Mouse (Mus musculus) frontal cortex, adult (tissue): ENCODE results near the gene Mfap4.

Experiments used
- ATAC-seq: cut with Nextera tagmentation; 2 replicates; pipeline ENCODE4 v1.9.2; 2017; ENCODE audit warnings: mild to moderate bottlenecking, moderate library complexity, mixed read lengths; ENCODE audit not compliant: low TSS enrichment

Gene Mfap4

GRCm38 (mm10) chr11:61481239-61482090 lies 3.8 kb upstream of the Mfap4 start:
- no peak for ATAC-seq

DNA sequence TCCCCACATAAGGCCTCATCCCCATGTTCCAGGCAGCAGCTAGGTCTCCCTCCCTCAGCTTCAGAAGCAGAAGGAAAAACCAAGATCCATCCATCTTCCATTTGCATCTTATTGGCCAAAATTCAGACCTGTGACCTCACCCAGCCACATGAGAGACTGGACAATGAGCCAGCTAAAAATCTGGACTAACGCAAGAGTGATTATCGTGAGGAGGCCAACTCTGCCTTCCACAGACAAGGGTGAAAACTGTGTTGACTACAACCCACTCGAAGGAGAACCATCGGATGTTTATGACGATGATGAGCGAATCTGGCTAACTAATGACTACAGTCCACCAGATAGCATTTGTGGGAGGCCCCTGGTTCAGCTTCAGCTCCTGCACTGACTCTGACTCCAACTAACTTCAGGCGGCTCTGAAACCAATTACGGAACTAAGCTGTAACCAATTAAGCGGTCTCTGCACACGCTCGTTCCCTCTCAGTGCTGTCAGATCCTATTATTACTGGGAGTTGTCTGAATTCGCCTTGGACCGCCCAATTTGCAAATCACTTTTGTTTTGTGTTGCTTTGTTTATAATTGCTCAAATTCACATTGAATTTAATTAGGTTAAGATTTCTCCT lies 1.9 kb upstream of the Mfap4 start:
- ATAC-seq: no peak

GRCm38 (mm10) chr11:61484256-61484612 lies 997 bp upstream of the Mfap4 start:
- ATAC-seq: no peak

GRCm38 (mm10) chr11:61485541-61486457 lies 568 bp downstream of the Mfap4 start:
- no peak for ATAC-seq

DNA sequence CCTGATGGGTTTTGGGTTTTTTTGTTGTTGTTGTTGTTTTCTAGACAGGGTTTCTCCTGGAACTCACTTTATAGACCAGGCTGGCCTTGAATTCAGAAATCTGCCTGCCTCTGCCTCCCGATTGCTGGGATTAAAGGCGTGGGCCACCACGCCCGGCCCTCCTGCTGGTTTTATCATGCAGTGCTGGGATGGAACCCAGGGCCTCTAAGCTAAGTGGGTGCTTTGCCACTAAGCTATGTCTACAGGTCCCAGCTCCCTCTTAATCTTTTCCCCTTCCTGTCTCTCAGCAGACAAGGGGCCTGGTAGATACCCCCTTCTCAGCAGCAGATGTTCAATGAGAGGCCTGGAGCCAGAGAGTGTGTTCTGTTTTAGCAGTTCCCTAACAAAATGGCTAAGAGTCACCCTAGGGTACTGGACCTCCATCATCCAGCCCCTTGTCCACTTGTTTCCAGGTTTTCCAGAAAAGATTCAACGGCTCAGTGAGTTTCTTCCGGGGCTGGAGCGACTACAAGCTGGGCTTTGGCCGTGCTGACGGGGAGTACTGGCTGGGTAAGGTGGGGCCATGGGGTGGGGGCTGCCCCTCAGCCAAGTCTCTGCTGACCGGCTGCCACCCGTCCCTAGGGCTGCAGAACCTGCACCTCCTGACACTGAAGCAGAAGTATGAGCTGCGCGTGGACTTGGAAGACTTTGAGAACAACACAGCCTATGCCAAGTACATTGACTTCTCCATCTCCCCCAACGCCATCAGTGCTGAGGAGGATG lies 1.4 kb downstream of the Mfap4 start:
- no peak for ATAC-seq

- 0 out of 2 replicates have a peak, but pooled peaks have one; percentile 14 for ATAC-seq
Measured at GRCm38 (mm10) chr11:61487401-61487800, 2.2 kb downstream of the Mfap4 start.

DNA sequence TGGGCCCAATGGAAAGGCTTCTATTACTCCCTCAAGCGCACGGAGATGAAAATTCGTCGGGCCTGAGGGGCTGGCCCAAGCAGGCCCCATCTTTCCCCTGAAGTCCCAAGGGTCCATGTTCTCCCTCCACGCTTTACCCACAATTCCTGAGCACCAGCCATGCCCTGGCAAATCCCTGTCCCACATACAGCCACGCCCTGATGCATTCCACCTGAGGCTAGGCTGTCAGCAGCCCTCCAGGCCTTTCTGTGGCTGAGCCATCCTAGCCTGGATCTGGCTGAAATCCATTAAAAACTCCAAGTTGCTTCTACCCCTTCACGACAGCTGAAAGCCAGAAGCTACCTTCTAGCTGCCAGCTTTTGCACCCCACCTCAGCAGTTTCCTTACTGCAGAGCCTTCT lies 2.7 kb downstream of the Mfap4 start:
- ATAC-seq: no peak

- no peak for ATAC-seq
Measured at GRCm38 (mm10) chr11:61489085-61489484, 3.9 kb downstream of the Mfap4 start.

GRCm38 (mm10) chr11:61489874-61490273 lies 4.6 kb downstream of the Mfap4 start:
- ATAC-seq: no peak

DNA sequence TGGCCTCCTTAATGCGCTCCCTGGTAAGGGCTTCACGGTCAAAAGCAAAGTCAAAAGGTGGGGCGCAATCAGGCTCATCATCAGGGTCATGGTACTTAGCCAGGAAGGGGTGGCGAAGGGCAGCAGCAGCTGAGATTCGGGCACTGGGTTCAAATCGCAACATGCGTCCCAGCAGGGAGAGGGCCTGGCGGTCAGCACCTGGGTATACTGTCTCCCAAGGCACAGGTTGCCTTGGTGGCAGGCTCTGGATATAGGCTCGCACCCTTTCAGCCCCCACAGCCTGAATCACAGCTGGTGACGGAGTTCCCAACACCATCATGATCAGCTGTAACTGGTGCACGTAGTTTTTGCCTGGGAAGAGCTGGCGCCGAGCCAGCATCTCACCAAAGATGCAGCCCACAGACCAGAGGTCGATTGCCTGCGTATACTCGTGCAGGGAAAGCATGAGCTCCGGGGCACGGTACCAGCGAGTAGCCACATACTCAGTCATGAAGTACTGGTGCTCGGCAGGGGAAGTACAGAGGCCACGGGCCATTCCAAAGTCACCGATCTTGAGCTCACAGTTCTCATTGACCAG lies 5.8 kb downstream of the Mfap4 start:
- no peak for ATAC-seq

DNA sequence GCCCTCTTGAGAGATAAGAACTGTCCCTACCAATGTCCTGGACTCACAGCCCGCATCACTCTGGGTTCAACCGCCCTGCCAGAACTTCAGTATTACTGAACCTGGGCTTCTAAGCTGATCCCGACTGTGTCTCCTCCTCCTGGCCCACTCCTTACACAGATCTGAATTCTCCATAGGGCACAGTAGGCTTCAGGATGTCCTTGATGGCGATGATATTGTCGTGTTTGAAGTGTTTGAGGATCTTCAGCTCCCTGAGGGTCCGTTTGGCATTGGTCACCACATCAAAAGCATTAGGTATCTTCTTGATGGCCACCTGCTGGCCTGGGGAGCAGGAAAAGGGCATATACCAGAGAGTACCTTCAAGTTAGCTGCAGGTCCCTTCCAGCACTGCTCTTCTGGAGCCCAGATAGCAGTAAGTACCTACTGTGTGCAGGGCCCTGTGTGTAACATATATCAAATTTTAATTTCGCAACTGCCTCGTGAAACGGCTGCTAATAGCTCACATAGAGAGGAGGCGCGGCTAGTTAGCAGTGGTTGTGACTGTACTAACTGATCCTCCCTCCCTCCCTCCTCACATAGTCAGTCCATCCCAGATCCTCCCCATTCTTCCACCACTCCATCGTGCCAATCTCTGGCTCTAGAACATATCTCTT lies 7.6 kb downstream of the Mfap4 start:
- ATAC-seq: no peak

- ATAC-seq: peak; percentile 38
Measured at GRCm38 (mm10) chr11:61493525-61494128, 8.4 kb downstream of the Mfap4 start.

DNA sequence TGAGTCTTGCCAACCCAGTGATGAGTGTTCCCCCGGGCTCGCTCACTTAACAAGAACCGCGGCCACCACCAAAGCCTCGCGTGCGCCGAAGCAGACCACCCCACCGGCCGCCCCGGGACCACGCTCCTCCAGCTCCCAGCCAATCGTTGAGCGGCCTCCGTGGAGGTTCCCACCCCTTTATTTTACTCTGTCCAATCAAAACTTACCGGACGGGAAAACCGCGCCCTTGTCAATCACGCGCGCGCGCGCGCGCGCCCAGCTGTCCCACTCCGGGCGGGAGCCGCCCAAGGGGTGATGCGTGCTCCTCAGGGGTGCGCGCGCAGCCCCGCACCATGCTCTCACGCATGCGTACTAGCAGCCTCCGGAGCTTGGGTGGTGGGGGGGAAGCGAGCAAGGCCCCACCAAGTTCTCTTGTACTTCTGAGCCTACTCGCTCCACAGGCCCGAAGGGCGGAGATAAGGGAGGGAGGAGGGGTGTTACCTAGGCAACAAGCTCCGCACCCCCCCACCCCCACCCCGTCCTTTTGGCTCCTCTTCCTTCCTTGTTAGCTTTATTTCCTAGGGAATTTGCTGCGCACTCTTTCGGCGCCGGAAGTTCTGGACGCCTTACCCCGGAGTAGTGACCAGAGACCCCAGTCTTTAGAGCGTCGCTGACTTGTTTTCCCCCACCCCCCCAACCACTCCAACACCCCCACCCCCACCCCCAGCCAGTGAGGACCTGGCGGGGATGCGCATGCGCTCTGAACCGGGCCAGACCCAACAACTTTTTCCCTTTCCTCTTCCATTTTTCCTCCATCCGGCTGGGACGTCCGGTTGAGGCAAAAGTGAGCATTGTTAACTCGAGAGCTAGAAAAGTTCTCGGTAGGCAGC lies 9.1 kb downstream of the Mfap4 start, which contains the start of gene Mapk7:
Gene Mapk7 (minus strand): TSS at position 278 of the 869 bp plus-strand sequence.
- ATAC-seq: peak; percentile 84

DNA sequence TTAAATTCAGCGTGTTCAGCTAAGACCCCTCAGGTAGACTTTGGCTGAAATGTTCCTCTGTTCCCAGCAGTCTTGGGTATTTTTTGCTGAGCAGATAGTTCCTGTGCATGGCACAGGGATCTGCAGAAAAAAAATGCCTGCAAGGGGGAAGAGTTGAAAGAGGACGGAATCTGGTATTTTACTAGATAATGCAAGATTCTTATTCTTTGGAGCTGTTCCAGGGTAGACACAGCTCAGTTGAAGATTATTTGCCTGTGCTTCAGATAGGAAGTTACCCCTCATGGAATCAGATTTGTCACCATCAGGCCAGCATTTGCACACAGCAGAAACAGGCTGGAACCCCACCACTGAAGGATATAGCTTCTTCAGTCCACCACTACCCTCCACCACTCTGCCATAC lies 10.3 kb downstream of the Mfap4 start:
- ATAC-seq: no peak

GRCm38 (mm10) chr11:61497490-61497889 lies 12.3 kb downstream of the Mfap4 start:
- ATAC-seq: no peak

GRCm38 (mm10) chr11:61498736-61499504 lies 13.7 kb downstream of the Mfap4 start:
- no peak for ATAC-seq

DNA sequence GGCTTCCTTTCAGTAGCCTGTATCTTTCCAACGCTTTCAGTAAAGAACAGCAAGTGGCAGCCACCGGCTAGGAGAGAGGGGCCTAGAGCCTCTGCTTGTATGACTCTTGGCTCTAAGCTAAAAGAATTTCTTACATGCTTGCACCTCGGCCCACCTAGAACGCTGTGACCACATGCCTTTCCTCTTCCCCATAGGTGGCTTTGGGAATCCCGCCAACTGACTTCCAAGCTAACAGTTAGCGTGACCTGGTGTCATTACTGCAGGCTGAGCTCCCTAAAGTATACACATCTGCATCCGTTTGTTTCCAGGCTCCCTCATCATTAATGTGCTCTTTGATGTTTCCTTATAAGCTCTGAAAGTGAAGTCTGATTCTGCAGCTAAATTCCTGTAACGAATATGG lies 18.7 kb downstream of the Mfap4 start:
- ATAC-seq: no peak

DNA sequence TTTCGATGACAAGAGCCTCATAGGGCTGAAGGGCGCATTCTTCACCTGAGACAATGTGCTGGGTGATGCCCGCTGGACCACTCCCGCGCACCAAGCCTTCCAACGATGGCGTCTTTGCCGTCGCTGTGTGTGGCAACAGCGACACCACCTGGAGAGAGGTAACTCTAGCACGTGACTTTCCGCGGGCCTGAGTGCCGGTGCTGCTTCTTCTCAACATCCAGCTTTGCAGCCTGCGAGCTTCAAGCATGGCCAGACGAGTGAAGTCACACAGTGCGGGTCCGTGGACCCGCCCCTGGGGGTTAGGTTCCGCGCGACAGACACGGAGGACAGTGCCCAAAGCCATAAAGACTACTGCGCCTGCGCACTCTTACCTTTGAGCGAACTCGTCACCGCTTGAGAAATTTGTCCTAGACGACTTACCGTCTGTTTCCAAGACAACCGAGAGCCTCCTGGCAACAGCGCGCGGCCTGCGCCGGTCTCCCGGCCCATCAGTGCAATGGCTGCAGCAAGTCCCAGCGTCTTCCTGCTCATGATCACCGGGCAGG lies 19.6 kb downstream of the Mfap4 start, which contains the start of gene B9d1:
Gene B9d1 (plus strand): TSS at position 432 of the 545 bp plus-strand sequence.
- peak; percentile 83 for ATAC-seq
